Mouse (Mus musculus) C2C12 (cell line): Measurements from ENCODE around the gene Jade2.
A peak's percentile ranks its signal among the peaks of the same experiment; 100 is the strongest.

Experiments
- CEBPB ChIP-seq: IDR thresholded peaks from one replicate; pipeline ENCODE4 v1.6.1; 2011; ENCODE audit warnings: low read depth, mild to moderate bottlenecking, control low read depth, moderate library complexity
- CTCF ChIP-seq: IDR thresholded peaks from one replicate; pipeline ENCODE4 v1.5.1; 2011; ENCODE audit not compliant: control insufficient read depth, insufficient read depth, insufficient read length
- MYOD1 ChIP-seq: IDR thresholded peaks from one replicate; pipeline ENCODE4 v1.6.1; 2011; ENCODE audit warnings: low read depth; ENCODE audit not compliant: control insufficient read depth, insufficient read length
- MYOG ChIP-seq: IDR thresholded peaks from one replicate; pipeline ENCODE4 v1.6.1; 2011; ENCODE audit not compliant: control insufficient read depth, insufficient read length; ENCODE audit errors: extremely low read depth
- USF1 ChIP-seq: IDR thresholded peaks from one replicate; pipeline ENCODE4 v1.6.1; 2011; ENCODE audit warnings: low read depth, mild to moderate bottlenecking, control low read depth, moderate library complexity

GRCm38 (mm10) chr11:51817756-51818155 is 39.7 kb downstream of the Jade2 start:
- peak; percentile 70 for TF ChIP-seq CTCF
- TF ChIP-seq CEBPB = no peak
- TF ChIP-seq MYOG = no peak
- TF ChIP-seq USF1 = no peak
- no peak for TF ChIP-seq MYOD1
